Mouse (Mus musculus) kidney, embryonic 15.5 days (tissue): ENCODE measurements at regions not wholly inside any gene's neighbourhood (a gene's known extent, or its start where the extent isn't known, plus 50 kb on each side); places are given as distances from the start of the nearest gene placed in this dataset.

Experiments
- ATAC-seq: fragments of 200-750 bp; cut with Nextera tagmentation; replicated peaks from 2 replicates; pipeline ENCODE4 v1.8.0; 2017; ENCODE audit warnings: moderate TSS enrichment; ENCODE audit not compliant: low FRiP score
- H3K27ac ChIP-seq: fragments of 300-500 bp; sonication (generic); 2 replicates; pipeline ENCODE4 v1.5.1; 2015; ENCODE audit warnings: mild to moderate bottlenecking, inconsistent platforms
- H3K27me3 ChIP-seq: fragments of 300-500 bp; sonication (generic); 2 replicates; pipeline ENCODE4 v1.6.1; 2015; ENCODE audit warnings: inconsistent platforms
- H3K36me3 ChIP-seq: fragments of 300-500 bp; sonication (generic); 2 replicates; pipeline ENCODE4 v1.6.1; 2015; ENCODE audit warnings: inconsistent platforms
- H3K4me1 ChIP-seq: fragments of 300-500 bp; sonication (generic); 2 replicates; pipeline ENCODE4 v1.6.1; 2015; ENCODE audit warnings: inconsistent platforms
- H3K4me2 ChIP-seq: fragments of 300-500 bp; sonication (generic); 2 replicates; pipeline ENCODE4 v1.6.1; 2015; ENCODE audit warnings: moderate library complexity, mild to moderate bottlenecking, inconsistent platforms
- H3K4me3 ChIP-seq: fragments of 300-500 bp; sonication (generic); replicated peaks from 2 replicates; pipeline ENCODE4 v1.5.1; 2015; ENCODE audit warnings: mild to moderate bottlenecking, inconsistent platforms
- H3K9ac ChIP-seq: fragments of 300-500 bp; sonication (generic); 2 replicates; pipeline ENCODE4 v1.6.1; 2015; ENCODE audit warnings: mild to moderate bottlenecking, inconsistent platforms
- H3K9me3 ChIP-seq: fragments of 300-500 bp; sonication (generic); replicated peaks from 2 replicates; pipeline ENCODE4 v1.6.1; 2016; ENCODE audit warnings: inconsistent platforms
- WGBS: fragments of 180-500 bp; shearing (Covaris S2); methylation state at CpG from one replicate; pipeline ENCODE4 v1.1.7; 2015; ENCODE audit warnings: mixed read lengths; 5-methylcytosine and 5-hydroxymethylcytosine counted together

- Histone ChIP-seq H3K4me1 (peaks cover 7% of the 10 kb centered on the region), H3K27me3 (no peaks in the 10 kb centered on the region), H3K4me2 (no peak overlapping the region), H3K9ac (no peak overlapping the region), H3K36me3 (no peaks in the 10 kb centered on the region), H3K4me3 (no peak overlapping the region), H3K9me3 (no peaks in the 10 kb centered on the region), H3K27ac (no peak overlapping the region)
- ATAC-seq: 0 out of 2 replicates have a peak, but pooled peaks have one; percentile 29
- 48% methylated on average over 7 of the region's 7 CpGs for WGBS
Measured at GRCm38 (mm10) chr19:60113666-60114388, 112.7 kb downstream of the Fam204a start.

DNA sequence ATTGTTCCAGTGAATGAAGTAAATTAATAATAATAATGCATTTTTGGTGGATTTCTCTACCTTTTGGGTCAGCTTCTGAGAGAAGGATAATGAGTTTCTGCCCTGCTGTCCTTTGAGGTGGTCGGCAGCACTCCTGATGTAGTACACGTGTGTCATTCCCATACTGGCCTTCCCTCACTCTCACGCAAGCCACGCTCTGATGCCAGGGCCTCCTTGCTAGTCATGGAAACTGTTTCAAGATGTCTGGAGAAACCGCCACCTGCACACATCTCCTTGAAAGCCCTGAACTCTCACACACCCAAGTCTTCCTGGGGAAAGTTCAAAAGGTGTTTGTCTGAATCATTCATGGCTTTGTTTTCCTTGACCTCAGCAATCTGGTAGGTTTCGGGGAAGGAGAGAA lies 116.2 kb downstream of the Fam204a start:
- H3K4me3 ChIP-seq: no peak overlapping the region

DNA sequence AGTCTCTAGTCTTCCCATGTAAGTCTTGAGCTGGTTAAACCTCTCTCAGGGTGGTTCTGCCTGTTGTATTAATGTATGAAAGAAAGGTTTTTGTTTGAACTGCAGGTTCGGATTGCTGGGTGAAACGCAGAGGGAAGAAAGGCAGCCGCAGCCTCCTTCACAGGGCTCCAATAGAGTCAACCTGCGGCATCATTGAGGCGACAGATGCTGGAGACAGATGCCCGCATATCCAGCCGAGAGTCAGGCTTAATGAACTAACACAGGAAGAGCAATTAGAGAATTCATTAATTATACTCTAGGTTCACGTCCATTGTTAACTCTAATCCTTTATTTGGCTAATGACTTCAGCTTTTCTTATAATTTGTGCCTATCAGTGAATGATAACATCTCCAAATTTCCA lies 117.0 kb downstream of the Fam204a start:
- WGBS: 82% methylated on average over 8 of the region's 8 CpGs
- no peak overlapping the region for H3K9ac ChIP-seq

More for the DNA sequence above, 116.2 kb downstream of the Fam204a start:
- H3K9ac ChIP-seq: no peak overlapping the region
- H3K4me1 ChIP-seq: no peaks in the 10 kb centered on the region
- no peak overlapping the region for H3K27ac ChIP-seq
- no peaks in the 10 kb centered on the region for H3K36me3 ChIP-seq
- H3K4me2 ChIP-seq: no peak overlapping the region
- no peak for ATAC-seq
- WGBS: 81% methylated on average over 6 of the region's 6 CpGs
- no peaks in the 10 kb centered on the region for H3K27me3 ChIP-seq
- no peaks in the 10 kb centered on the region for H3K9me3 ChIP-seq

GRCm38 (mm10) chr19:60097915-60098314 lies 128.6 kb downstream of the Fam204a start:
- Histone ChIP-seq H3K36me3 (no peaks in the 10 kb centered on the region), H3K27ac (no peak overlapping the region), H3K4me1 (no peaks in the 10 kb centered on the region), H3K9me3 (no peaks in the 10 kb centered on the region), H3K4me2 (no peak overlapping the region), H3K4me3 (no peak overlapping the region), H3K9ac (no peak overlapping the region), H3K27me3 (no peaks in the 10 kb centered on the region)
- WGBS: 81% methylated on average over 3 of the region's 3 CpGs
- ATAC-seq: no peak

More for the DNA sequence above, 117.0 kb downstream of the Fam204a start:
- Histone ChIP-seq H3K9me3 (no peaks in the 10 kb centered on the region), H3K27me3 (no peaks in the 10 kb centered on the region), H3K4me3 (no peak overlapping the region), H3K27ac (no peak overlapping the region), H3K36me3 (no peaks in the 10 kb centered on the region), H3K4me1 (no peaks in the 10 kb centered on the region), H3K4me2 (no peak overlapping the region)
- ATAC-seq: no peak

DNA sequence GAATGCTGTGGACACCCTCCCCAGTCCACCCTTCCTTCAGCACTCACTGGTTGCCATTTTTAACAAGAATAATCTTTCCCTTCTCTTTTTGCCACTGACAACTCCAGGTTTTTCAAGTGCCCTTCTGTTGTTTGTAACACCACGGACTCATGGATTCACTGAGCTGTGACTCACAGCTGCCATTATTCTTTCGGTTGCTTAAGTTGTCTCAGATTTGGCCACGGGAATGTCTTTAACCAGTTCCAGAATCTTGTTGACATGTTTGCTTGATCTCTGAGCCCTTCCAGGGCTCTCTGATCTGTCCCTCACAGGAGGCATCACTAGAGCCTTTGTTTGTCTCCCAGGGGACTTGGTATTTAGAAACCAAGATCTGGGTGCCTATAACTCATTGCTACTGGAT lies 131.5 kb upstream of the Rab11fip2 start:
- H3K27me3 ChIP-seq: no peaks in the 10 kb centered on the region
- H3K4me3 ChIP-seq: no peak overlapping the region
- no peak for ATAC-seq
- H3K36me3 ChIP-seq: no peaks in the 10 kb centered on the region
- H3K4me2 ChIP-seq: no peak overlapping the region
- 31% methylated on average over 3 of the region's 3 CpGs for WGBS
- H3K4me1 ChIP-seq: no peaks in the 10 kb centered on the region
- no peak overlapping the region for H3K9ac ChIP-seq
- H3K27ac ChIP-seq: no peak overlapping the region
- H3K9me3 ChIP-seq: no peaks in the 10 kb centered on the region

GRCm38 (mm10) chr19:60073328-60073727 lies 129.9 kb upstream of the Rab11fip2 start:
- Histone ChIP-seq H3K27me3 (no peaks in the 10 kb centered on the region), H3K27ac (no peak overlapping the region), H3K9me3 (no peaks in the 10 kb centered on the region), H3K36me3 (no peaks in the 10 kb centered on the region), H3K4me1 (no peaks in the 10 kb centered on the region), H3K9ac (no peak overlapping the region), H3K4me2 (no peak overlapping the region), H3K4me3 (no peak overlapping the region)
- 23% methylated on average over 1 of the region's 1 CpGs for WGBS
- no peak for ATAC-seq

DNA sequence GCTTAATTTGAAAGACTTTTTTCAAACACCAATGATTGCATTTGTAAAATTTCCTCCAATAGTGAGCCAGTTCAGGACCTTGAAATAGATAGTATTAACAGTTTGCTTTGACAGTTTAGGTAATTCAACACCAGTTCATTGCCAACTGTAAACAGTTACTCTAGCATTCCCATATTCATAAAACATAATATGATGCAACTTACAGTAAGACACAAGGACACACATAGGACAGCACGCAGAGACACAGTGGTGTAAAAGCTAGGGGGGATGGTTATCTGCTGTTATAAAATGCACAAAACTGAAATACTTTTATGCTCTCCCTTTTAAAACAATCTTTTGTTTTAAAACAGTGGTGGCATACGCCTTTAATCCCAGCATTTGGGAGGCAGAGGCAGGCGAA lies 122.7 kb upstream of the Rab11fip2 start:
- Histone ChIP-seq H3K27ac (no peak overlapping the region), H3K4me1 (no peaks in the 10 kb centered on the region), H3K9me3 (no peaks in the 10 kb centered on the region), H3K9ac (no peak overlapping the region), H3K4me2 (no peak overlapping the region), H3K36me3 (no peaks in the 10 kb centered on the region), H3K4me3 (no peak overlapping the region), H3K27me3 (no peaks in the 10 kb centered on the region)
- ATAC-seq: no peak
- 91% methylated on average over 3 of the region's 3 CpGs for WGBS

DNA sequence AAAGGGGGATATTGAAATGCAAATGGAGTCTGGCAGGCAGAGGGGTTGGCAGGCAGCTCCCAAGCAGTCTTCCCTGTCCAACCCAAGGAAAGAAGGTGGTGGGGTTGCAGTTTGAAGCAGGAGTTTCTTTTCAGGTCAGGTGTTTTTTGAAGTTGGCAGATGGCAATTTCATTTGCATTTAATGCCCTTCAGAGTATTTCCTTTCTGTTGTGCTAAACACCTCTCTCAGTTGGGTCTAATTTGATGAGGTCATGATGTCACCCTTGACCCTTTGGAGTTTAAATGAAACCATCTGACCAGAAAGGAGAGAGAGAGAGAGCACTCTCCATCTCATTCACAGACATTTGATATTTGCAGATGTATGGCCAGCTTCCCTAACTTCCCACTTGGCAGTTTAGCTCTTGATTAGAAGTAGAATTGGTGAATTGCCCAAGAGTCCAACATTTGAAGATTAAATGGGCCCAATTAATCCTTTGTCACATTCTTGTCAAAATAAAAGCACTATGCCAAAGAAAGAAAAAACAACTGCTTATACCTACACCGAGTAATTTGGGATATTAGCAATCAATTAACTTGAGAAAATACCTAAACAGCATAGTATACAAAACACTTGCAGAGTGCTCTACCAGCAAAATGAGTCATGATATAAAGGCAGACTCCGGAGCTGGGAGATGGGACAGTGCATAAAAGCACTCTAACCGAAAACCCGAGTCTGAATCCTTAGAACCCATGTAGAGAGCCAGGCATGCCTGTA lies 111.8 kb upstream of the Rab11fip2 start:
- WGBS: 76% methylated on average over 4 of the region's 4 CpGs
- Histone ChIP-seq H3K27ac (no peak overlapping the region), H3K4me3 (no peak overlapping the region), H3K36me3 (no peaks in the 10 kb centered on the region), H3K9me3 (no peaks in the 10 kb centered on the region), H3K9ac (no peak overlapping the region), H3K4me2 (no peak overlapping the region), H3K4me1 (no peaks in the 10 kb centered on the region), H3K27me3 (no peaks in the 10 kb centered on the region)
- ATAC-seq: no peak

DNA sequence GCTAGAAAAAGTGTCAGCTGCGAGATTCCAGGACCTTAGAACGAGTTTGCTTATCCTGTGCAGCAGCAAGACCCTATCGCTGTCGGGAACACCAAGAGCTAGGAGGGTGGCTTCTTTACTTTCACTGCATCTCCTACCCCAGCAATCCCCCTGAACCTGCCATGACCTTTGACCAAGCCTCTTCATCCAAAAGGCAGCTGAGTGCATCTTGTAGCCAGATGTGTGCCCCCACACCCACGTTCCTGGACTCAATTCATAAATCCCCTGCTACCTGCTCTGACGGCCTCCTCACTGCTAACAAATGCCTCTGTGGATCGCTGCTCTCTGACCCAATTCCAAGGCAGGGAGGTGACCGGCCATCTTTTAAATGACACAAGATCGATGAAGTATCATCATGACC lies 107.7 kb upstream of the Rab11fip2 start:
- WGBS: 32% methylated on average over 9 of the region's 9 CpGs
- no peaks in the 10 kb centered on the region for H3K36me3 ChIP-seq
- no peak overlapping the region for H3K4me2 ChIP-seq
- ATAC-seq: no peak
- H3K4me1 ChIP-seq: no peaks in the 10 kb centered on the region
- H3K27ac ChIP-seq: no peak overlapping the region
- no peaks in the 10 kb centered on the region for H3K9me3 ChIP-seq
- no peak overlapping the region for H3K9ac ChIP-seq
- no peaks in the 10 kb centered on the region for H3K27me3 ChIP-seq
- no peak overlapping the region for H3K4me3 ChIP-seq

- Histone ChIP-seq H3K4me2 (no peak overlapping the region), H3K36me3 (no peaks in the 10 kb centered on the region), H3K9ac (no peak overlapping the region), H3K9me3 (no peaks in the 10 kb centered on the region), H3K4me3 (no peak overlapping the region), H3K4me1 (no peaks in the 10 kb centered on the region), H3K27ac (peak overlapping the region; percentile 34), H3K27me3 (no peaks in the 10 kb centered on the region)
- ATAC-seq: peak; percentile 40; the same call in 1 of the 2 replicates
Measured at GRCm38 (mm10) chr19:60040721-60041120, 97.3 kb upstream of the Rab11fip2 start.

DNA sequence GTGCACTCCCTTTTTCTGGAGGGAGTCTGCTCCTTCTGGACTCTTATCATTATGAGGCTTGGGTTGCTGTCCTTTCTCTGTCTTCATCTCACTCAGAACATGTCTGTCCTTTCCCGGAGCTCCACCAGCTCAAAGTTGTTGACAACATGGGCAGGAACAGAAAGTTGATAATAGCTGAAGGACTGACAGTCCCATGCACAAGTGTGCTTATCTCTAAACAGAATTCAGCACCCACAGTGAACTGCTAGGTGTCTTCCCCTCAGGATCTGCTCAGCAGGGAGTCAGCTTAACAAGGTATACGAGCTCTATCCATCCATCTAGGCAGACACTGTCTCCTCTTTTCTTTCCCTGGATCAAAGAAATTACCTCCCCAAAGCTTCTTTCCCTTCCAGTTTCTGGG lies 89.2 kb upstream of the Rab11fip2 start:
- no peak overlapping the region for H3K4me3 ChIP-seq
- H3K4me2 ChIP-seq: no peak overlapping the region
- no peaks in the 10 kb centered on the region for H3K36me3 ChIP-seq
- no peak overlapping the region for H3K9ac ChIP-seq
- no peak overlapping the region for H3K27ac ChIP-seq
- 89% methylated on average over 2 of the region's 2 CpGs for WGBS
- H3K9me3 ChIP-seq: no peaks in the 10 kb centered on the region
- peaks cover 21% of the 10 kb centered on the region for H3K4me1 ChIP-seq
- no peaks in the 10 kb centered on the region for H3K27me3 ChIP-seq
- ATAC-seq: no peak

- Histone ChIP-seq H3K9ac (no peak overlapping the region), H3K4me1 (peaks cover 21% of the 10 kb centered on the region), H3K27ac (peak overlapping the region; percentile 81), H3K9me3 (no peaks in the 10 kb centered on the region), H3K4me2 (no peak overlapping the region), H3K4me3 (no peak overlapping the region), H3K36me3 (no peaks in the 10 kb centered on the region), H3K27me3 (no peaks in the 10 kb centered on the region)
- peak; percentile 92 for ATAC-seq
- 14% methylated on average over 3 of the region's 3 CpGs for WGBS
Measured at GRCm38 (mm10) chr19:60030212-60030788, 86.8 kb upstream of the Rab11fip2 start.
